In genomic region chr2:164725895-164726619, GRCm38 (mm10) we compare ENCODE assay signal across 10 mouse cellular contexts. TPM values are rescaled to one million over a fixed set of nuclear protein-coding genes. Genes with fewer than 3 reads are reported as not detected.
A peak's percentile ranks its signal among the peaks of the same experiment; 100 is the strongest.
DNase-seq lines count a peak whose midpoint lies in the region; ATAC-seq lines count a peak whose summit lies in the region.
"Had no signal": no experiment of that assay in that cellular context is flagged by ENCODE, and none has a peak within 500 bp of the region (broad histone marks: within the 10 kb centered on the region; RNA-seq: fewer than 3 reads in every experiment).

No protein-coding gene starts in this region.

- H3K4me3 ChIP-seq in hindbrain, embryonic 14.5 days (replicated peaks; ENCODE audit: low read length): no peak overlapping the region
- no peak overlapping the region for H3K4me3 ChIP-seq in hindbrain, embryonic 16.5 days (ENCODE audit: low read length)
- no peak overlapping the region for H3K4me3 ChIP-seq in kidney, embryonic 15.5 days (replicated peaks)
- no peak overlapping the region for H3K4me3 ChIP-seq in liver, embryonic 12.5 days
- H3K4me3 ChIP-seq: embryonic facial prominence, embryonic 13.5 days; neural tube, embryonic 13.5 days had no signal

- WGBS in hindbrain, embryonic 14.5 days: 26% methylated on average over 6 of the region's 6 CpGs
- 32% methylated on average over 6 of the region's 6 CpGs for WGBS in hindbrain, embryonic 16.5 days
- WGBS in kidney, embryonic 15.5 days: 26% methylated on average over 6 of the region's 6 CpGs
- WGBS in liver, embryonic 12.5 days (ENCODE audit: insufficient replicate concordance): 16% methylated on average over 6 of the region's 6 CpGs

- no peak overlapping the region for H3K27ac ChIP-seq in hindbrain, embryonic 14.5 days
- no peak overlapping the region for H3K27ac ChIP-seq in hindbrain, embryonic 16.5 days (ENCODE audit: low read depth, low read length)
- H3K27ac ChIP-seq in kidney, embryonic 15.5 days: no peak overlapping the region
- H3K27ac ChIP-seq in liver, embryonic 12.5 days: no peak overlapping the region
- H3K27ac ChIP-seq: embryonic facial prominence, embryonic 13.5 days; neural tube, embryonic 13.5 days had no signal

- no peak overlapping the region for H3K9ac ChIP-seq in hindbrain, embryonic 14.5 days
- no peak overlapping the region for H3K9ac ChIP-seq in hindbrain, embryonic 16.5 days (ENCODE audit: low read depth, low read length)
- no peak overlapping the region for H3K9ac ChIP-seq in kidney, embryonic 15.5 days
- no peak overlapping the region for H3K9ac ChIP-seq in liver, embryonic 12.5 days
- H3K9ac ChIP-seq: embryonic facial prominence, embryonic 13.5 days; neural tube, embryonic 13.5 days had no signal

- no peak for ATAC-seq in hindbrain, embryonic 14.5 days (ENCODE audit: low FRiP score)
- no peak for ATAC-seq in hindbrain, embryonic 16.5 days
- ATAC-seq in kidney, embryonic 15.5 days (replicated peaks; ENCODE audit: low FRiP score): peak; percentile 58; the same call in 1 of the 2 replicates
- ATAC-seq in liver, embryonic 12.5 days: peak; percentile 65; the same call in 1 of the 2 replicates

- intact Hi-C loops in gastrocnemius, postnatal 36 days (cut with DNase I): loop anchor here (2.0 to 5.0 kb wide), 2 partner anchors 47 to 139 kb away; partner anchors contain the start of gene Wfdc6a

- no peaks in the 10 kb centered on the region for H3K9me3 ChIP-seq in hindbrain, embryonic 14.5 days (ENCODE audit: control insufficient read depth, low read length)
- H3K9me3 ChIP-seq in hindbrain, embryonic 16.5 days (ENCODE audit: control insufficient read depth, low read length): no peaks in the 10 kb centered on the region
- no peaks in the 10 kb centered on the region for H3K9me3 ChIP-seq in kidney, embryonic 15.5 days (replicated peaks)
- no peaks in the 10 kb centered on the region for H3K9me3 ChIP-seq in liver, embryonic 12.5 days (replicated peaks)
- H3K9me3 ChIP-seq: embryonic facial prominence, embryonic 13.5 days; neural tube, embryonic 13.5 days had no signal

- H3K36me3 ChIP-seq in hindbrain, embryonic 14.5 days (replicated peaks; ENCODE audit: control insufficient read depth, insufficient read depth): no peaks in the 10 kb centered on the region
- no peaks in the 10 kb centered on the region for H3K36me3 ChIP-seq in hindbrain, embryonic 16.5 days (ENCODE audit: control insufficient read depth, insufficient read depth, low read length)
- H3K36me3 ChIP-seq in kidney, embryonic 15.5 days: no peaks in the 10 kb centered on the region
- H3K36me3 ChIP-seq in liver, embryonic 12.5 days: no peaks in the 10 kb centered on the region
- H3K36me3 ChIP-seq: embryonic facial prominence, embryonic 13.5 days; neural tube, embryonic 13.5 days had no signal

- H3K4me2 ChIP-seq in hindbrain, embryonic 14.5 days (replicated peaks): no peak overlapping the region
- no peak overlapping the region for H3K4me2 ChIP-seq in hindbrain, embryonic 16.5 days (ENCODE audit: low read length)
- no peak overlapping the region for H3K4me2 ChIP-seq in kidney, embryonic 15.5 days
- H3K4me2 ChIP-seq in liver, embryonic 12.5 days: no peak overlapping the region
- H3K4me2 ChIP-seq: embryonic facial prominence, embryonic 13.5 days; neural tube, embryonic 13.5 days had no signal

- DNase-seq in hindbrain, embryonic 14.5 days (ENCODE audit: low spot score): peak; percentile 85
- peak; percentile 58 to 68 for DNase-seq in cerebellum, adult 18-20 months
- DNase-seq in gastrocnemius, postnatal 36 days: peak; percentile 29 to 40
- DNase-seq in ovary, postnatal 14 days (ENCODE audit: low spot score): peak; percentile 57
- DNase-seq in thymus, adult 18-20 months: peak; percentile 12 to 21

- no peaks in the 10 kb centered on the region for H3K27me3 ChIP-seq in hindbrain, embryonic 14.5 days (ENCODE audit: control insufficient read depth, insufficient read depth, low read length)
- H3K27me3 ChIP-seq in hindbrain, embryonic 16.5 days (replicated peaks; ENCODE audit: control insufficient read depth, insufficient read depth, low read length): no peaks in the 10 kb centered on the region
- no peaks in the 10 kb centered on the region for H3K27me3 ChIP-seq in kidney, embryonic 15.5 days
- H3K27me3 ChIP-seq in liver, embryonic 12.5 days (replicated peaks): 0 out of 2 replicates have a peak, but pooled peaks cover 6% of the 10 kb centered on the region

- no peaks in the 10 kb centered on the region for H3K4me1 ChIP-seq in hindbrain, embryonic 14.5 days (replicated peaks; ENCODE audit: control insufficient read depth, insufficient read depth, low read length)
- no peaks in the 10 kb centered on the region for H3K4me1 ChIP-seq in hindbrain, embryonic 16.5 days (ENCODE audit: control insufficient read depth, insufficient read depth, low read depth, low read length)
- no peaks in the 10 kb centered on the region for H3K4me1 ChIP-seq in kidney, embryonic 15.5 days
- H3K4me1 ChIP-seq in liver, embryonic 12.5 days: no peaks in the 10 kb centered on the region
- H3K4me1 ChIP-seq: embryonic facial prominence, embryonic 13.5 days; neural tube, embryonic 13.5 days had no signal

RNA-seq across cellular contexts. Expression of gene Spint5, which starts 11.0 kb away (rescaled TPM):
- not detected in 2 replicates for polyA plus RNA-seq in hindbrain, embryonic 14.5 days (2014; fragmentation: Nextera tagmentation; extraction: Ambion mirVana)
- polyA plus RNA-seq in hindbrain, embryonic 16.5 days (2015; fragmentation: Nextera tagmentation; extraction: Ambion mirVana): not detected in 2 replicates
- not detected for total RNA-seq in gastrocnemius, postnatal 36 days (2021)
- not detected in 2 replicates for polyA plus RNA-seq in kidney, embryonic 15.5 days (2015; fragmentation: Nextera tagmentation; extraction: Ambion mirVana)
- not detected in 2 replicates for polyA plus RNA-seq in liver, embryonic 12.5 days (2016; fragmentation: Nextera tagmentation; extraction: Ambion mirVana)
- polyA plus RNA-seq: embryonic facial prominence, embryonic 13.5 days; neural tube, embryonic 13.5 days had no signal

RNA-seq across cellular contexts. Expression of gene Wfdc3, which starts 19.7 kb away (rescaled TPM):
- 0.78 and 1.4 TPM in 2 replicates for polyA plus RNA-seq in hindbrain, embryonic 14.5 days (2014; fragmentation: Nextera tagmentation; extraction: Ambion mirVana)
- polyA plus RNA-seq in hindbrain, embryonic 16.5 days (2015; fragmentation: Nextera tagmentation; extraction: Ambion mirVana): 1.6 and 1.7 TPM in 2 replicates
- not detected for total RNA-seq in gastrocnemius, postnatal 36 days (2021)
- 1.2 and 1.3 TPM in 2 replicates for polyA plus RNA-seq in kidney, embryonic 15.5 days (2015; fragmentation: Nextera tagmentation; extraction: Ambion mirVana)
- polyA plus RNA-seq in liver, embryonic 12.5 days (2016; fragmentation: Nextera tagmentation; extraction: Ambion mirVana): 0.48 and 0.93 TPM in 2 replicates

RNA-seq across cellular contexts. Expression of gene Dnttip1, which starts 19.7 kb away (rescaled TPM):
- polyA plus RNA-seq in hindbrain, embryonic 14.5 days (2014; fragmentation: Nextera tagmentation; extraction: Ambion mirVana): 46.6 and 50.3 TPM in 2 replicates
- polyA plus RNA-seq in hindbrain, embryonic 16.5 days (2015; fragmentation: Nextera tagmentation; extraction: Ambion mirVana): 55.9 and 60.0 TPM in 2 replicates
- 10 to 100 TPM; 15.8 to 18.1 TPM for total RNA-seq in gastrocnemius, postnatal 36 days (2021)
- 74.6 and 75.1 TPM in 2 replicates for polyA plus RNA-seq in kidney, embryonic 15.5 days (2015; fragmentation: Nextera tagmentation; extraction: Ambion mirVana)
- 56.9 and 61.0 TPM in 2 replicates for polyA plus RNA-seq in liver, embryonic 12.5 days (2016; fragmentation: Nextera tagmentation; extraction: Ambion mirVana)

RNA-seq across cellular contexts. Expression of gene Spint4, which starts 27.8 kb away (rescaled TPM):
- polyA plus RNA-seq in hindbrain, embryonic 14.5 days (2014; fragmentation: Nextera tagmentation; extraction: Ambion mirVana): not detected in 2 replicates
- polyA plus RNA-seq in hindbrain, embryonic 16.5 days (2015; fragmentation: Nextera tagmentation; extraction: Ambion mirVana): not detected in 2 replicates
- not detected for total RNA-seq in gastrocnemius, postnatal 36 days (2021)
- polyA plus RNA-seq in kidney, embryonic 15.5 days (2015; fragmentation: Nextera tagmentation; extraction: Ambion mirVana): 0.65 and 0.76 TPM in 2 replicates
- not detected in 2 replicates for polyA plus RNA-seq in liver, embryonic 12.5 days (2016; fragmentation: Nextera tagmentation; extraction: Ambion mirVana)
- polyA plus RNA-seq: embryonic facial prominence, embryonic 13.5 days; neural tube, embryonic 13.5 days had no signal

RNA-seq across cellular contexts. Expression of gene Wfdc13, which starts 41.1 kb away (rescaled TPM):
- polyA plus RNA-seq in hindbrain, embryonic 14.5 days (2014; fragmentation: Nextera tagmentation; extraction: Ambion mirVana): 0.26 TPM in 1 of 2 replicates, not detected in the other
- 0.15 TPM in 1 of 2 replicates, not detected in the other for polyA plus RNA-seq in hindbrain, embryonic 16.5 days (2015; fragmentation: Nextera tagmentation; extraction: Ambion mirVana)
- not detected for total RNA-seq in gastrocnemius, postnatal 36 days (2021)
- polyA plus RNA-seq in kidney, embryonic 15.5 days (2015; fragmentation: Nextera tagmentation; extraction: Ambion mirVana): 0.43 and 0.57 TPM in 2 replicates
- polyA plus RNA-seq in liver, embryonic 12.5 days (2016; fragmentation: Nextera tagmentation; extraction: Ambion mirVana): not detected in 2 replicates
- polyA plus RNA-seq: embryonic facial prominence, embryonic 13.5 days; neural tube, embryonic 13.5 days had no signal

Comparison
In these comparisons a context has a peak if more than half of its experiments do, and no peak if none do; other contexts are left out.
1. ATAC-seq: peak in kidney, embryonic 15.5 days (single experiment) and liver, embryonic 12.5 days (single experiment); none in hindbrain, embryonic 14.5 days (single experiment) and hindbrain, embryonic 16.5 days (single experiment).
2. DNase-seq: peak in every context shown above with its lines; median percentile 85 in hindbrain, embryonic 14.5 days; 63 in cerebellum, adult 18-20 months; 57 in ovary, postnatal 14 days; 34 in gastrocnemius, postnatal 36 days; 16 in thymus, adult 18-20 months.